Mouse (Mus musculus): ENCODE data around the gene Myh9. TPM values are rescaled to one million over a fixed set of nuclear protein-coding genes. Genes with fewer than 3 reads are reported as not detected.
"Not testable (repeated sequence)": the region's sequence is repeated elsewhere in the genome, so short reads cannot be mapped to it uniquely, and the experiment has no call there.

Gene Myh9
- polyA plus RNA-seq, 1 experiment from 2014 or later = 32.9 TPM

- 88% methylated on average over 5 of the region's 5 CpGs for WGBS
- no peaks in the 10 kb centered on the region for H3K9me3 ChIP-seq (ENCODE audit: control insufficient read depth, low read length)
- H3K27me3 ChIP-seq (ENCODE audit: control insufficient read depth, insufficient read depth, low read length) = no peaks in the 10 kb centered on the region
- H3K4me2 ChIP-seq (replicated peaks; ENCODE audit: low read depth) = no peak overlapping the region
- H3K4me1 ChIP-seq (replicated peaks; ENCODE audit: control insufficient read depth, insufficient read depth) = no peaks in the 10 kb centered on the region
- no peak for DNase-seq (ENCODE audit: low spot score)
- TF ChIP-seq CTCF (IDR thresholded peaks at IDR 0.05; ENCODE audit: low read depth) = no peak
- no peak overlapping the region for H3K27ac ChIP-seq (replicated peaks)
- no peak overlapping the region for H3K4me3 ChIP-seq (ENCODE audit: low read depth, low read length)
- no peaks in the 10 kb centered on the region for H3K36me3 ChIP-seq (ENCODE audit: control insufficient read depth, insufficient read depth, low read length)
- no peak for ATAC-seq (ENCODE audit: low FRiP score, low TSS enrichment)
- no peak overlapping the region for H3K9ac ChIP-seq (ENCODE audit: low read length)
Observed at GRCm38 (mm10) chr15:77731605-77732004, 110.4 kb downstream of the Myh9 start.

- not testable (repeated sequence) for H3K27me3 ChIP-seq (ENCODE audit: control insufficient read depth, insufficient read depth, low read length); H3K27ac ChIP-seq (replicated peaks); H3K36me3 ChIP-seq (ENCODE audit: control insufficient read depth, insufficient read depth, low read length); H3K4me1 ChIP-seq (replicated peaks; ENCODE audit: control insufficient read depth, insufficient read depth); ATAC-seq (ENCODE audit: low FRiP score, low TSS enrichment); DNase-seq (ENCODE audit: low spot score); H3K9me3 ChIP-seq (ENCODE audit: control insufficient read depth, low read length); H3K4me2 ChIP-seq (replicated peaks; ENCODE audit: low read depth); H3K4me3 ChIP-seq (ENCODE audit: low read depth, low read length); H3K9ac ChIP-seq (ENCODE audit: low read length)
- WGBS = no CpG with 5 or more reads among the region's 4 CpGs
Observed at GRCm38 (mm10) chr15:77728739-77729138, 113.2 kb downstream of the Myh9 start, which contains the start of gene Apol9b. TSS of gene Apol9b (plus strand) at chr15:77729039.

GRCm38 (mm10) chr15:77727745-77728144, 114.2 kb downstream of the Myh9 start:
- not testable (repeated sequence) for H3K27ac ChIP-seq (replicated peaks); ATAC-seq (ENCODE audit: low FRiP score, low TSS enrichment); H3K9ac ChIP-seq (ENCODE audit: low read length); DNase-seq (ENCODE audit: low spot score); H3K4me2 ChIP-seq (replicated peaks; ENCODE audit: low read depth); H3K36me3 ChIP-seq (ENCODE audit: control insufficient read depth, insufficient read depth, low read length); H3K9me3 ChIP-seq (ENCODE audit: control insufficient read depth, low read length); H3K4me3 ChIP-seq (ENCODE audit: low read depth, low read length); H3K4me1 ChIP-seq (replicated peaks; ENCODE audit: control insufficient read depth, insufficient read depth); H3K27me3 ChIP-seq (ENCODE audit: control insufficient read depth, insufficient read depth, low read length)
- 78% methylated on average over 3 of the region's 3 CpGs for WGBS

- not testable (repeated sequence) for H3K27ac ChIP-seq (replicated peaks); H3K4me1 ChIP-seq (replicated peaks; ENCODE audit: control insufficient read depth, insufficient read depth); ATAC-seq (ENCODE audit: low FRiP score, low TSS enrichment); H3K36me3 ChIP-seq (ENCODE audit: control insufficient read depth, insufficient read depth, low read length); DNase-seq (ENCODE audit: low spot score); H3K27me3 ChIP-seq (ENCODE audit: control insufficient read depth, insufficient read depth, low read length); H3K9me3 ChIP-seq (ENCODE audit: control insufficient read depth, low read length); H3K4me3 ChIP-seq (ENCODE audit: low read depth, low read length); H3K4me2 ChIP-seq (replicated peaks; ENCODE audit: low read depth); H3K9ac ChIP-seq (ENCODE audit: low read length)
- WGBS = 3% methylated on average over 3 of the region's 3 CpGs
- TF ChIP-seq CTCF (IDR thresholded peaks at IDR 0.05; ENCODE audit: low read depth) = peak; percentile 66
Observed at GRCm38 (mm10) chr15:77727139-77727538, 114.8 kb downstream of the Myh9 start.

- H3K4me3 ChIP-seq (ENCODE audit: low read depth, low read length); H3K9ac ChIP-seq (ENCODE audit: low read length); H3K27me3 ChIP-seq (ENCODE audit: control insufficient read depth, insufficient read depth, low read length); ATAC-seq (ENCODE audit: low FRiP score, low TSS enrichment); H3K27ac ChIP-seq (replicated peaks); DNase-seq (ENCODE audit: low spot score); H3K4me1 ChIP-seq (replicated peaks; ENCODE audit: control insufficient read depth, insufficient read depth); H3K4me2 ChIP-seq (replicated peaks; ENCODE audit: low read depth); H3K36me3 ChIP-seq (ENCODE audit: control insufficient read depth, insufficient read depth, low read length); H3K9me3 ChIP-seq (ENCODE audit: control insufficient read depth, low read length): not testable (repeated sequence)
- WGBS = 58% methylated on average over 5 of the region's 6 CpGs
Observed at GRCm38 (mm10) chr15:77725393-77726020, 116.5 kb downstream of the Myh9 start.

- H3K27ac ChIP-seq (replicated peaks); H3K9ac ChIP-seq (ENCODE audit: low read length); H3K36me3 ChIP-seq (ENCODE audit: control insufficient read depth, insufficient read depth, low read length); H3K4me1 ChIP-seq (replicated peaks; ENCODE audit: control insufficient read depth, insufficient read depth); DNase-seq (ENCODE audit: low spot score); H3K4me3 ChIP-seq (ENCODE audit: low read depth, low read length); H3K9me3 ChIP-seq (ENCODE audit: control insufficient read depth, low read length); H3K4me2 ChIP-seq (replicated peaks; ENCODE audit: low read depth); H3K27me3 ChIP-seq (ENCODE audit: control insufficient read depth, insufficient read depth, low read length): not testable (repeated sequence)
- peak; percentile 51; the same call in 1 of the 2 replicates for ATAC-seq (ENCODE audit: low FRiP score, low TSS enrichment)
- WGBS = 46% methylated on average over 2 of the region's 10 CpGs
Observed at GRCm38 (mm10) chr15:77724208-77724911, 117.6 kb downstream of the Myh9 start.

- not testable (repeated sequence) for H3K4me3 ChIP-seq (ENCODE audit: low read depth, low read length); DNase-seq (ENCODE audit: low spot score); ATAC-seq (ENCODE audit: low FRiP score, low TSS enrichment); H3K36me3 ChIP-seq (ENCODE audit: control insufficient read depth, insufficient read depth, low read length); H3K27me3 ChIP-seq (ENCODE audit: control insufficient read depth, insufficient read depth, low read length); H3K9me3 ChIP-seq (ENCODE audit: control insufficient read depth, low read length); H3K27ac ChIP-seq (replicated peaks); H3K4me1 ChIP-seq (replicated peaks; ENCODE audit: control insufficient read depth, insufficient read depth); H3K9ac ChIP-seq (ENCODE audit: low read length); H3K4me2 ChIP-seq (replicated peaks; ENCODE audit: low read depth)
- WGBS = no CpG with 5 or more reads among the region's 3 CpGs
Observed at GRCm38 (mm10) chr15:77721509-77721908, 120.5 kb downstream of the Myh9 start.

- DNase-seq (ENCODE audit: low spot score); H3K36me3 ChIP-seq (ENCODE audit: control insufficient read depth, insufficient read depth, low read length); H3K9ac ChIP-seq (ENCODE audit: low read length); H3K27ac ChIP-seq (replicated peaks); H3K4me3 ChIP-seq (ENCODE audit: low read depth, low read length); H3K27me3 ChIP-seq (ENCODE audit: control insufficient read depth, insufficient read depth, low read length); H3K9me3 ChIP-seq (ENCODE audit: control insufficient read depth, low read length); H3K4me2 ChIP-seq (replicated peaks; ENCODE audit: low read depth); H3K4me1 ChIP-seq (replicated peaks; ENCODE audit: control insufficient read depth, insufficient read depth): not testable (repeated sequence)
- whole genome bisulfite sequencing = 56% methylated on average over 2 of the region's 6 CpGs
- peak; percentile 74; the same call in 1 of the 2 replicates for ATAC-seq (ENCODE audit: low FRiP score, low TSS enrichment)
Observed at GRCm38 (mm10) chr15:77718240-77718639, 123.7 kb downstream of the Myh9 start.

Data from stomach, postnatal 0 days (tissue).